Mouse (Mus musculus) embryonic fibroblast, embryonic 13.5 days (primary cell): ENCODE measurements around the gene Abca13. TPM values are rescaled to one million over a fixed set of nuclear protein-coding genes. Genes with fewer than 3 reads are reported as not detected.

Experiments
- H3K27ac ChIP-seq: 2 replicates; pipeline ENCODE4 v1.5.1; 2012; ENCODE audit warnings: low read length, control low read depth, inconsistent platforms; ENCODE audit not compliant: insufficient read depth
- H3K4me1 ChIP-seq: 2 replicates; pipeline ENCODE4 v1.6.1; 2011; ENCODE audit warnings: low read length; ENCODE audit not compliant: control insufficient read depth, insufficient read depth
- H3K4me3 ChIP-seq: 2 replicates; pipeline ENCODE4 v1.5.1; 2011; ENCODE audit warnings: mild to moderate bottlenecking, control low read depth, low read length; ENCODE audit not compliant: insufficient read depth
- CTCF ChIP-seq: IDR thresholded peaks from 2 replicates; pipeline ENCODE4 v1.5.1; 2011; ENCODE audit warnings: mild to moderate bottlenecking, control low read depth, low read length, moderate library complexity, borderline replicate concordance; ENCODE audit not compliant: insufficient read depth
- POLR2A ChIP-seq: IDR thresholded peaks from 2 replicates; pipeline ENCODE4 v1.6.1; 2011; ENCODE audit warnings: low read depth, mild to moderate bottlenecking, control low read depth, low read length, moderate library complexity
- polyA plus RNA-seq: library from polyadenylated mRNA; stranded (reverse); fragments of >200 nt; gene quantifications from 2 replicates; pipeline ENCODE4 v1.2.4, GENCODE M21; 2011; ENCODE audit warnings: low read depth; ENCODE audit not compliant: missing spikeins, insufficient read length

Abca13 gene
- polyA plus RNA-seq, 1 experiment, result not detected

DNA sequence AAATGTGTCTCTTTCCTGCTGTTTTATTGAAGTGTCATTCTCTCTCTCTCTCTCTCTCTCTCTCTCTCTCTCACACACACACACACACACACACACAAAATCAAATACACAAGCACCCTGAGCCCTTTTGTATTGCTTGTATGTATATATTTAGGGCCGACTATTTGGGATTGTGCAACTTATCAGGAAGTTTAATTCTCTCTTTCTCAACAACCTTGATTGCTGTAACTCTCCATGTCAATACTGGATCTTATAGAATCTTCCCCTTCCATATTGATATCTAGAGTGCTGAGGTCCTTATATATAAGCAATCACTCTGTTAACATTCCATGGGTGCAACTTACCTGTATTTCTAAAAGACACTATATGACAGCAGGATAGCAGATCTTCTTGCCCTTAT, 433.0 kb downstream of the Abca13 start:
- no peak for TF ChIP-seq POLR2A
- no peak for TF ChIP-seq CTCF

DNA sequence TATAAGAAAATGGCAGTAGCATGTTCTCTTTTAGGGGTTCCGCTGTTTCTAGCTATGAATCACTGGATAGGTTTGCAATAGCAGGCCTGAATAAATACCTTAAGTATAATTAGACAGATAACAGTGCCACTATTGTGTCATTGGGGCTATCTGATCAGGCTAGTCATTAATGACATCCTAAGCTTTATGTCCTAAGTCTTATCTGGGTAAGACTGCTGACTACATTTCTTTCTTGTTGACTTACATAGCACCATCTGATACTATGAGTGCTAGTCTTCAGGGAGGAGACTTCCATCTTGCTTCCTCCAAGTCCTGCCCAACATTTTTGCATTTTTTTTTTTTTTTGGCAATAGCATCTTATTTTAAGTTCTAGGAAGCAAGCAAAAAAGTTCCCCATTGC, 434.1 kb downstream of the Abca13 start:
- Histone ChIP-seq H3K4me3 (no peak overlapping the region), H3K27ac (no peak overlapping the region), H3K4me1 (no peaks in the 10 kb centered on the region)
- TF ChIP-seq POLR2A, result no peak
- TF ChIP-seq CTCF, result no peak

More for the DNA sequence above, 433.0 kb downstream of the Abca13 start:
- H3K27ac ChIP-seq, result no peak overlapping the region
- no peak overlapping the region for H3K4me3 ChIP-seq
- H3K4me1 ChIP-seq, result no peaks in the 10 kb centered on the region

DNA sequence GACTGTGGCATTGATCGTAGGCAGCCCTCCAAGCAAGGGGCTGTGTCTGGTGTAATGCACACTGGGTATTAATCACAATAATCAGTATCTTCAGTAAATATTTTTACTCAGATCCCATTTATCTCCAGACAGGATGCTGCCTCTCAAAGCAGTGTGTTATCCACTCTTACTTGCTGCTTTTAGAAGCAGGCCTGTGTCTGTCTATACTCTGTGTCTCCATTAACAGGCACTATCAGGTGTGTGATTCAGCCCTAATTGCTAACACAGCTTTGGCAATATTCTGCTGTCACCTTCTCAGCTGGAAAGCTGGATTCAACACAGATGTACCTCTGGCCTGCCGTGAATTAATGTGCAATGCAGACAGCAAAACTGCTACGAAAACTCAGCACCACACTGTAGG, 455.5 kb downstream of the Abca13 start:
- H3K27ac ChIP-seq, result no peak overlapping the region
- H3K4me1 ChIP-seq, result no peaks in the 10 kb centered on the region
- no peak for TF ChIP-seq POLR2A
- no peak for TF ChIP-seq CTCF
- no peak overlapping the region for H3K4me3 ChIP-seq

DNA sequence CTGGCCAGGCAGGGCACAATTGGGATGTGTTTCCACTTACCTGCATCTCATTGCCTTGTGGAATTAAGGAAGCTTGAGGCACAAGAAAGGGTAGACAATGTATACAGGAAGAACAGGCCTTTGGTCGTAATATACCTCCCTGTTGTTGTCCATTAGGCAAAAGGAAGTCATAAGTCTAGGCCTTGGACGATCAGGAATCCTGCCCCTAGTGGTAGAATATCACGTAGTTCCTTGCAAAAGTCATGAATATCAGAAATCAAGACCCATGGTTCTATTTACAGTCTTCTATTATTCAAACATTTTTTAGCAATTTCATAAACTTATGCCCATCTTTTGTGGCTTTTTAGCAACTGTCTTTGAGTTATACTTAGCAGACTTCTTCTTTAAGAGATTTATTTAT, 456.2 kb downstream of the Abca13 start:
- H3K27ac ChIP-seq, result no peak overlapping the region
- H3K4me3 ChIP-seq, result no peak overlapping the region
- TF ChIP-seq POLR2A (no peak), CTCF (no peak)
- no peaks in the 10 kb centered on the region for H3K4me1 ChIP-seq

DNA sequence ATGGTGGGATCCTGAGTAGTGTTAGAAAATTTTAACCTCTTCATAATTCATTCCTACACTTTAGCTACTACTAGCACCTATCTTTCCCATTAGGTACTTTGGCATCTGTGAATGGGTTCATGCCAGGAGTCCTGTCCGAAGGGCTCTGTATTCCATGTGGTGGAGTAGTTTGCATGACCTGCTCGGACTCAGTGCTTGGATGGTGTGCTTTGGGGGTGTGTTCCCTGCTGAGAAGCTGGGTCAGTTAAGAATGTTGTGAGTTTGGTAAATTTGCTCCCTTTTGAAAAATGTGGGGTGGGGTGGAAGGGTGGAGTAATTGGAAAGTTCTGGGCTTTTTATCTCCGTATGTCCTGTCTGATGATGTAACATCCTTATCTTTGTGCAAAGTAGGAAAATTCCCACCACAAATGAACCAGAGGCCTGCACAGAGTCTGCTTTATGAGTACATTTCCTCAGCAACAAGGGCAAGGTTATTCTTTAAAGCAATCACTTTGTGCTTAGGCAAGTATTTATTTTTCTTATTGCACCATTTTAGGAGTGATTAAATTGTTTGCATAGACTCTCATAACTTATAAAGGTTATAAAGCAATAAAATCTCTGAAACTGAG, 475.0 kb downstream of the Abca13 start:
- Histone ChIP-seq H3K4me1 (no peaks in the 10 kb centered on the region), H3K27ac (no peak overlapping the region), H3K4me3 (no peak overlapping the region)
- TF ChIP-seq CTCF (no peak), POLR2A (no peak)

DNA sequence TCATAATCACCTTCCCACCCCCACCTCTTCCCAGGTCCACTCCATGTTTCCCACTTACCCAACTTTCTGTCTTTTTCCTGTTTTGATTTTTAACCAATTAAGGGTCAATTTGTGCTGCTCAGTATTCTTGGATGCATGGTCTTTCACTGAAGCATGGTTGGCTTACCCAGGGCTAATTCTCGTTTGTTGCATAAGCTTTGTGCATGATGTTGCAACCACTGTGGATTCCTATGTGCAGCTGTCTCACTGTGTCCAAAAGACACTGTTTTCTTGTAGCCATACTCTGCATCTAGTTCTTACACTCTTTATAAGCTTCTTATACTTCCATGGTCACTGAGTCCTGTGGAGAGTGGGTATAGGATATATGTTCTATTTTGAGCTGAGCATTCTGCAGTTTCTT, 477.7 kb downstream of the Abca13 start:
- no peaks in the 10 kb centered on the region for H3K4me1 ChIP-seq
- H3K27ac ChIP-seq, result no peak overlapping the region
- H3K4me3 ChIP-seq, result no peak overlapping the region
- TF ChIP-seq CTCF (no peak), POLR2A (no peak)

DNA sequence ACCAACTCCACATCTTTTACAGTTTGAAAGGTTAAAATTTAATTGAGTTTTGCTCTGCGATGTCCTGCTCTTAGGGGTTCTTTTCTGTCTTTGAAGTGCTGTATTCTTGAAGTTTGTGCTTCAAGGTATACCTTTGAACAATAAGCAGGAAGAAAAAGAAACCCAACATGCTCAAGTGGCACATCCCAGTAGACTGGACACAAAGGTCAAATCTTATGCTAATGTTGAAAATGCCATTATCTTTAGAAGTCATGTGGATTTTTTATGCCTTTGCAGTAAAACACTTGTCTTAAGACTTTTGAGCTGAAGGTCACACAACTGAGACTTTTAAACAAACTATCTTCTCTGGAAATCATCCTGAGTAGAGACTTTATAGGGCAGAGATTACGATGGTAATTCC, 493.2 kb downstream of the Abca13 start:
- H3K4me3 ChIP-seq, result no peak overlapping the region
- TF ChIP-seq CTCF (no peak), POLR2A (no peak)
- no peak overlapping the region for H3K27ac ChIP-seq
- H3K4me1 ChIP-seq, result no peaks in the 10 kb centered on the region

DNA sequence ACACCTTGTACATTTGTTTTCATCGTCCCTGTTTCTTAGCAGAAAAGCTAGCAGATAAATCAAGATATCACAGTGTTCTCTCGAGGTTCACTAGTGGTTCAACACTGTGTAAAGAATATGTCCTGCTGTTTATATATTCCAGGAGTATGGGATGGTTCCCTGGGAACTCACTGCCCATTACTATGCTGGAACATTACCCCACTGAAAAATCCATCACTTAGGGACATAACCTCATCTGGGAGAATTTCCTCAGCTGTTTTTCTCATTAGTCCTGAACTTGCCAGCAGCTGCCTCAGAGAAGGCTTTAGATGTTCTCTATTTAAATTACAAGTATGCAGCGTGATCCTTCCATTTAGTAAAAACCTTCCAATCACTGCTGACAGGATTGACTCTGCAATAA, 513.4 kb downstream of the Abca13 start:
- no peak overlapping the region for H3K4me3 ChIP-seq
- no peak overlapping the region for H3K27ac ChIP-seq
- H3K4me1 ChIP-seq, result no peaks in the 10 kb centered on the region
- TF ChIP-seq CTCF (no peak), POLR2A (no peak)

DNA sequence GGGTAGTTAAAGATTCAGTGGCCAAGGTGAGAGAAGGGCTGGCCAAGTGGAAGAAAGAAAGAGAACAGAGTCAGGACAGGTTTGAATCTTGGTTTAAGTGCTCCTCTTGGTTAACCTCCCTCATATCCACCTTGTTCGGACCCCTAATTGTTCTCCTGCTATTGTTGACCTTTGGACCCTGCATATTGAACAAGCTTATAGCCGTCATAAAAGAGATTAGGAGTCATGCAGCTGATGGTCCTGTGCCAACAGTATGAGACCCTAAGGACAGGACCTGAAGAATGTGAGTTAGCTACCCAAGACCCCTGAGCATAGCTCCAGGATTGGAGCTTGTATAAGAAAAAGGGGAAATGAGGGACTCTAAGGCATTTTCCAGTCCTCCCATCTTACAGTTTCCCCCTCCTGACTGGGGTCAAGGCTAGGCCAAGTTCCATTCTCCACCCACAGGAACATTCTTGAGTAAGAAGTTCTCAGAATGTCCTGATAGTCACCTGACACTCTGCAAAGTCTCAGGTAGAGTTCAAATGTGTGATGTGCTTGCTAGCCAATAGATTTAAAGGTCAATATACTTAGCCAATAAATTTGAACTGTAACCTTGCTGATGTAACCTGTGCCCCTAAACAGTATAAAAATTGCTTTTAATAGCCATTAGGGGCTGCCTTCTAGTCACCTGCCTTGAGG, 536.2 kb downstream of the Abca13 start:
- no peak overlapping the region for H3K4me3 ChIP-seq
- no peak overlapping the region for H3K27ac ChIP-seq
- no peak for TF ChIP-seq POLR2A
- no peak for TF ChIP-seq CTCF
- no peaks in the 10 kb centered on the region for H3K4me1 ChIP-seq

DNA sequence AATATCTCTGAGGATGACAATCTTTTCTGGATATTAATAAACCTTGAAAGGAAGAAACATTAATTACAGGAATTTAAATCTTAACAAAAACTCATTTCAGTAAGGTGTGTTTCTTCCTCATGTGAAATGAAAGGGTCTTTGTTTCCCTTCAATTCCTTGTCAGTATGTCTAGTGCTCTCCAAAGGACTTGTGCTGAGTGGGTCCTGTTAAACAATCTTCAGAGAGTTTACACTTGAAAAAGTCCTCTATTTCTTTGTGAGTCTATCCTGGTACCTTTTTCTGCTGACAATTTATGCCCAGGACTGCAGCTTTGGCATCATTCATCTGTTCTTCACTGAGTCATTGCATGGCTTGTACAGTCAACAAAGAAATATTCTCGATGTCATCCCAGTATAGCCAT, 539.6 kb downstream of the Abca13 start:
- Histone ChIP-seq H3K4me1 (no peaks in the 10 kb centered on the region), H3K27ac (no peak overlapping the region), H3K4me3 (no peak overlapping the region)
- no peak for TF ChIP-seq CTCF
- no peak for TF ChIP-seq POLR2A

Other genes with a start within 250 kb of the Abca13 start
- not detected in 2 replicates for gene Pkd1l1, start 218.7 kb upstream of the Abca13 start, polyA plus RNA-seq
- 8.8 and 15.4 TPM in 2 replicates for gene Hus1, start 180.8 kb upstream of the Abca13 start, polyA plus RNA-seq
- gene Gm11992, start 143.3 kb upstream of the Abca13 start, polyA plus RNA-seq, result not detected in 2 replicates
- gene Sun3, start 143.0 kb upstream of the Abca13 start, polyA plus RNA-seq, result not detected in 2 replicates
- gene Upp1, start 73.8 kb upstream of the Abca13 start, polyA plus RNA-seq, result 0.84 and 1.1 TPM in 2 replicates